Mouse (Mus musculus): ENCODE results near the gene Olfr513.

- TF ChIP-seq POLR2A (IDR thresholded peaks at IDR 0.05; ENCODE audit: insufficient read depth, low read depth, low read length): no peak
- TF ChIP-seq CTCF (IDR thresholded peaks at IDR 0.05): no peak
Measured at GRCm38 (mm10) chr7:108713020-108713419, 37.8 kb upstream of the Olfr513 start, which contains the start of gene Olfr512.

All from heart, adult 2 months (tissue).